Mouse (Mus musculus) neural tube, embryonic 14.5 days (tissue): ENCODE data around the gene Cdk15. TPM values are rescaled to one million over a fixed set of nuclear protein-coding genes. Genes with fewer than 3 reads are reported as not detected.
A peak's percentile ranks its signal among the peaks of the same experiment; 100 is the strongest.

Experiments
- ATAC-seq: fragments of 200-750 bp; cut with Nextera tagmentation; 2 replicates; pipeline ENCODE4 v1.8.0; 2017; ENCODE audit warnings: low read depth, mild to moderate bottlenecking, moderate TSS enrichment, moderate library complexity
- H3K27ac ChIP-seq: fragments of 300-500 bp; sonication (generic); 2 replicates; pipeline ENCODE4 v1.5.1; 2014; ENCODE audit warnings: low read depth, mild to moderate bottlenecking, control low read depth, low read length, moderate library complexity, mixed read lengths
- H3K27me3 ChIP-seq: fragments of 300-500 bp; sonication (generic); 2 replicates; pipeline ENCODE4 v1.6.1; 2014; ENCODE audit warnings: low read length; ENCODE audit not compliant: control insufficient read depth, insufficient read depth
- H3K36me3 ChIP-seq: fragments of 300-500 bp; sonication (generic); 2 replicates; pipeline ENCODE4 v1.6.1; 2014; ENCODE audit warnings: low read length, mixed read lengths; ENCODE audit not compliant: control insufficient read depth, insufficient read depth
- H3K4me1 ChIP-seq: fragments of 300-500 bp; sonication (generic); 2 replicates; pipeline ENCODE4 v1.6.1; 2014; ENCODE audit warnings: low read length; ENCODE audit not compliant: control insufficient read depth, insufficient read depth
- H3K4me2 ChIP-seq: fragments of 300-500 bp; sonication (generic); 2 replicates; pipeline ENCODE4 v1.6.1; 2014; ENCODE audit warnings: mild to moderate bottlenecking, low read depth, low read length, control low read depth
- H3K4me3 ChIP-seq: fragments of 300-500 bp; sonication (generic); 2 replicates; pipeline ENCODE4 v1.5.1; 2014; ENCODE audit warnings: low read depth, low read length, control low read depth, mixed read lengths
- H3K9ac ChIP-seq: fragments of 300-500 bp; sonication (generic); replicated peaks from 2 replicates; pipeline ENCODE4 v1.6.1; 2014; ENCODE audit warnings: low read depth, mild to moderate bottlenecking, control low read depth, low read length, mixed read lengths
- H3K9me3 ChIP-seq: fragments of 300-500 bp; sonication (generic); 2 replicates; pipeline ENCODE4 v1.6.1; 2016; ENCODE audit warnings: low read length; ENCODE audit not compliant: control insufficient read depth
- WGBS: fragments of 180-500 bp; shearing (Covaris S2); extraction: QIAGEN DNeasy Blood & Tissue Kit; methylation state at CpG from one replicate; pipeline ENCODE4 v1.1.7; 2014; 5-methylcytosine and 5-hydroxymethylcytosine counted together
- polyA plus RNA-seq: library from polyadenylated mRNA; unstranded; fragments of >200 nt; fragmentation: Nextera tagmentation; extraction: Ambion mirVana; gene quantifications from 2 replicates; pipeline ENCODE4 v1.2.1, GENCODE M21; 2014

The Cdk15 gene
- 1.0 and 1.8 TPM in 2 replicates for polyA plus RNA-seq

GRCm38 (mm10) chr1:59256751-59257231 is at the start of gene Cdk15:
Cdk15 (plus strand) TSS chr1:59256906.
- 9% methylated on average over 13 of the region's 13 CpGs for WGBS
- H3K36me3 ChIP-seq = no peaks in the 10 kb centered on the region
- ATAC-seq = peak; percentile 65
- H3K9me3 ChIP-seq = no peaks in the 10 kb centered on the region
- H3K9ac ChIP-seq = no peak within 1 kb of the TSS
- peaks cover 6% of the 10 kb centered on the region; the same call in 1 of the 2 replicates for H3K4me1 ChIP-seq
- peak within 1 kb of the TSS; percentile 16; the same call in 1 of the 2 replicates for H3K4me2 ChIP-seq
- H3K4me3 ChIP-seq = no peak within 1 kb of the TSS
- H3K27me3 ChIP-seq = no peaks in the 10 kb centered on the region
- H3K27ac ChIP-seq = no peak within 1 kb of the TSS

DNA sequence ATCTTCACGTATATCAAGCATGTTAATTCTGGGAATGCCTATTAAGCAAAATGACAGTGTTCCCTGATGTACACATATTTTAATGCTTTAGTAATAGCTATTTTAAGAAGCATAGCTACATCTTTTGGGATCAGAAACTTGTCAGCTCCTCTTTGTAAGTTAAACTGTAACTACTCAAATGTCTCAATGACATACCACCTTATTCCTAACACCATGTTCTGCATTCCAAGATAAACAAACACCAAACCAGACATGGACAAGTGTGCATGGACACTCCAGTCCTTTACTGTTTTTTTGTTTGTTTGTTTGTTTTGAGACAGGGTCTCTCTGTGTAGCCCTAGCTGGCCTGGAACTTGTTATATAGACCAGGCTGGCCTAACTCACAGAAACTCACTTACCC is 48.4 kb upstream of the Cdk15 start:
- Histone ChIP-seq H3K36me3 (peaks cover 9% of the 10 kb centered on the region), H3K4me1 (no peaks in the 10 kb centered on the region), H3K27me3 (no peaks in the 10 kb centered on the region), H3K9ac (no peak overlapping the region), H3K27ac (no peak overlapping the region), H3K9me3 (no peaks in the 10 kb centered on the region), H3K4me2 (no peak overlapping the region), H3K4me3 (no peak overlapping the region)
- ATAC-seq = no peak
- WGBS = 91% methylated on average over 1 of the region's 1 CpGs

DNA sequence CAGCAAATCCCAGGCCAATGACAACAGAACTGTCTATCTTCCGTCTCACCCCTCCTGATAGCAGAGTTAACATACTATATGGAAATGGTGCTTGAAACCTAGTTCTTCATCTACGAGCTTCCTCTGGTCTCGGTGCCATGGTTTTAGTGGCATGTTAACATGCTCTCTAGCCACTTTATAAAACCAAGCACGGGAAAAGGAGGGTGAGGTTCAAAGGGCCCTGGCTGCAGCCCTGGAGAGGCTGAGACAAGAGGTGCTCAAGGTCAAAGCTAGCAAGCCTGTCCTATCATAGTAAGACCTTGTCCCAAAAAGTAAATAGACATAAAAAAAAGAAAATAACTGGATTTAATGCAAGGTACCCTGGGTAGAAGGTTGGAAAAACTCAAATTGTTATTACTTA is 45.1 kb upstream of the Cdk15 start:
- Histone ChIP-seq H3K4me3 (no peak overlapping the region), H3K4me2 (no peak overlapping the region), H3K9me3 (no peaks in the 10 kb centered on the region), H3K27me3 (no peaks in the 10 kb centered on the region), H3K36me3 (peaks cover 9% of the 10 kb centered on the region), H3K9ac (no peak overlapping the region), H3K4me1 (no peaks in the 10 kb centered on the region), H3K27ac (no peak overlapping the region)
- 89% methylated on average over 4 of the region's 4 CpGs for WGBS
- ATAC-seq = no peak

- no peaks in the 10 kb centered on the region for H3K9me3 ChIP-seq
- H3K9ac ChIP-seq = no peak overlapping the region
- H3K36me3 ChIP-seq = peaks cover 9% of the 10 kb centered on the region
- no peak overlapping the region for H3K4me3 ChIP-seq
- WGBS = 80% methylated on average over 5 of the region's 5 CpGs
- H3K4me2 ChIP-seq = no peak overlapping the region
- ATAC-seq = no peak
- no peak overlapping the region for H3K27ac ChIP-seq
- H3K27me3 ChIP-seq = no peaks in the 10 kb centered on the region
- H3K4me1 ChIP-seq = no peaks in the 10 kb centered on the region
Measured at GRCm38 (mm10) chr1:59212076-59212779, 44.5 kb upstream of the Cdk15 start.

GRCm38 (mm10) chr1:59212951-59213350 is 43.8 kb upstream of the Cdk15 start:
- no peak overlapping the region for H3K27ac ChIP-seq
- no peak overlapping the region for H3K4me3 ChIP-seq
- H3K9ac ChIP-seq = no peak overlapping the region
- ATAC-seq = no peak
- H3K4me2 ChIP-seq = no peak overlapping the region
- peaks cover 10% of the 10 kb centered on the region for H3K36me3 ChIP-seq
- 20% methylated on average over 1 of the region's 1 CpGs for whole genome bisulfite sequencing
- no peaks in the 10 kb centered on the region for H3K9me3 ChIP-seq
- no peaks in the 10 kb centered on the region for H3K27me3 ChIP-seq
- H3K4me1 ChIP-seq = no peaks in the 10 kb centered on the region

DNA sequence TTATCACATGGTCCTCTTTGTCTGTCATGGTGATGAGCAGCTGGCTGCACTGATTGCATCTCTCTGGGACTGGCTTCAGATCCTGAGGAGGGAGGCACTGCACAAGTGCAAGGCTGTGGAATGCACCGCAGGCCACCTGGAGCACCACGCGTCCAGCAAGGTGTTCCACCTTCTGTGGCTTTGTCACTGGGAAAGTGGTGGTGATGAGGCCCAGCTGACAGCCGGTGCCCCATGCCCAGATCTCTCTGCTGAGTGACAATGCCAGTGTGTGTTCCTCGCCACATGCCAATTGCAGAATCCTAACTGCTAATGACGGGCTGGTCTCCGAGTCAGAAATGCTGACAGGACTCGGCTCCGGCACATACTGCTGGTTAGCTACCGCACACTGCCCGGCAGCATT is 41.3 kb upstream of the Cdk15 start:
- no peak for ATAC-seq
- no peak overlapping the region for H3K4me2 ChIP-seq
- no peaks in the 10 kb centered on the region for H3K4me1 ChIP-seq
- H3K27me3 ChIP-seq = no peaks in the 10 kb centered on the region
- peaks cover 5% of the 10 kb centered on the region; the same call in 1 of the 2 replicates for H3K36me3 ChIP-seq
- WGBS = 90% methylated on average over 11 of the region's 11 CpGs
- no peaks in the 10 kb centered on the region for H3K9me3 ChIP-seq
- H3K27ac ChIP-seq = no peak overlapping the region
- H3K9ac ChIP-seq = no peak overlapping the region
- no peak overlapping the region for H3K4me3 ChIP-seq

GRCm38 (mm10) chr1:59220371-59220770 is 36.3 kb upstream of the Cdk15 start:
- Histone ChIP-seq H3K4me1 (no peaks in the 10 kb centered on the region), H3K36me3 (peaks cover 5% of the 10 kb centered on the region; the same call in 1 of the 2 replicates), H3K27ac (no peak overlapping the region), H3K9ac (no peak overlapping the region), H3K27me3 (no peaks in the 10 kb centered on the region), H3K9me3 (no peaks in the 10 kb centered on the region), H3K4me3 (no peak overlapping the region), H3K4me2 (no peak overlapping the region)
- no peak for ATAC-seq
- WGBS = 71% methylated on average over 3 of the region's 3 CpGs

DNA sequence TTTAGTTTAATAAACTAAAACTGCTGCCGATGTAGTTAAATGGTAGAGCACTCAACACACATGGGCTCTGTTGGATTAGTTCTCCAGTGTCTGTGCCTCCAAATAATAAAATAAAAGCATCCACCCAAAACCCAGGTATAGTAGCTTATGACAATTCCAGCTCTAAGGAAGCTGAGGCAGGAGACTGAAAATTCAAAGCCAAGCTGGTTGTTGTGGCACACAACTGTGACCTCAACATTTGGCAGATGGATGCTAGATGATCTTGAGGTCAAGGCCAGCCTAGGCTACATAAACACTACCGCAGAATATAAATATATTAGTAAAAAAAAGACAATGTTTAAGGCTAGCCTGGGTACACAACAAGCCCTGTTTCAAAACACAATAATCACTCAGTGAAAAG is 35.1 kb upstream of the Cdk15 start:
- H3K4me3 ChIP-seq = no peak overlapping the region
- H3K4me1 ChIP-seq = no peaks in the 10 kb centered on the region
- peaks cover 5% of the 10 kb centered on the region; the same call in 1 of the 2 replicates for H3K36me3 ChIP-seq
- H3K27ac ChIP-seq = no peak overlapping the region
- no peak overlapping the region for H3K9ac ChIP-seq
- no peaks in the 10 kb centered on the region for H3K9me3 ChIP-seq
- no peak overlapping the region for H3K4me2 ChIP-seq
- no peaks in the 10 kb centered on the region for H3K27me3 ChIP-seq
- no peak for ATAC-seq
- 95% methylated on average over 2 of the region's 2 CpGs for WGBS

- ATAC-seq = no peak
- 94% methylated on average over 7 of the region's 7 CpGs for WGBS
- H3K4me1 ChIP-seq = no peaks in the 10 kb centered on the region
Measured at GRCm38 (mm10) chr1:59222101-59222825, 34.4 kb upstream of the Cdk15 start.

More at GRCm38 (mm10) chr1:59222101-59222825, 34.4 kb upstream of the Cdk15 start:
- peaks cover 5% of the 10 kb centered on the region; the same call in 1 of the 2 replicates for H3K36me3 ChIP-seq
- no peak overlapping the region for H3K27ac ChIP-seq
- no peaks in the 10 kb centered on the region for H3K27me3 ChIP-seq
- H3K4me3 ChIP-seq = no peak overlapping the region
- H3K4me2 ChIP-seq = no peak overlapping the region
- no peak overlapping the region for H3K9ac ChIP-seq
- no peaks in the 10 kb centered on the region for H3K9me3 ChIP-seq
